Mouse (Mus musculus): ENCODE data around the gene Znrf1. TPM values are rescaled to one million over a fixed set of nuclear protein-coding genes. Genes with fewer than 3 reads are reported as not detected.

Znrf1 gene
- polyA plus RNA-seq, 1 experiment from 2014 or later, result 104 TPM

DNA sequence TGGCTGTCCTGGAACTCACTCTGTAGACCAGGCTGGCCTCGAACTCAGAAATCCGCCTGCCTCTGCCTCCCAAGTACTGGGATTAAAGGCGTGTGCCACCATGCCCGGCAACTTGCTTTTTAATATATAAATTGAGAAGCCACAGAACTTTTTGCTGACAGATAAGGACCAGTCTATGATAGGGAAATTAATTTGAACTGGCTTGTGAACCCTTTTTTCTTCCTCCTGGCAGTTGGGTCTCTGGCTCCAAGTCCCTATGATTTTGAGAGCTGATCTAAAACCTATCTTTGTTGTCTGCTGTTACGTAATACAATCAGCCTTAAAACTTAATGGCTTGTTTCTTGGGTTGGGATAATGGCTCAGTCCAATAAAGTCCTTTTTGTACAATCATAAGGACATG, 27.2 kb downstream of the Znrf1 start:
- WGBS, result 94% methylated on average over 5 of the region's 5 CpGs
- no peaks in the 10 kb centered on the region for H3K9me3 ChIP-seq (replicated peaks)
- H3K4me1 ChIP-seq, result peaks cover 28% of the 10 kb centered on the region

DNA sequence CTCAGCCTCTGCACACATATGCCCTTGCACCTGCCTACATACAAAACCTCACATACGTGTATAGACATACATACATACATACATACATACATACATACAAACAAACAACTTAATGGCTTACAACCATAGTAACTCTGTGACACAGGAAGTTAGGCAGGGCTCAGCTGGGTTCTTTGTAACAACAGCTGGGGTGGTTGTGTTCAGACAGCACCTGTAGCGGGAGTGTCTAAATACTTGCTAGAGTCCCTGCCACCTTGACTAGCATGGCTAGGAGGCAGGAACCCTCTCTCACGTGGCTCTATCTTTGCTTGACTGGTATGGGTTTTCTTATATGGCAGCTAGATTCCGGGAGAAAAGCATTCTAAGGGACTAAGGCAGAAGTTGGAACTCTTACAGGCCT, 27.8 kb downstream of the Znrf1 start:
- Histone ChIP-seq H3K27me3 (no peaks in the 10 kb centered on the region), H3K4me3 (no peak overlapping the region), H3K9ac (no peak overlapping the region), H3K4me2 (replicated peaks) (no peak overlapping the region), H3K36me3 (no peaks in the 10 kb centered on the region), H3K4me1 (peaks cover 34% of the 10 kb centered on the region), H3K9me3 (replicated peaks) (no peaks in the 10 kb centered on the region), H3K27ac (no peak overlapping the region)
- 93% methylated on average over 4 of the region's 4 CpGs for WGBS
- no peak for ATAC-seq (ENCODE audit: low FRiP score)

More for the DNA sequence above, 27.2 kb downstream of the Znrf1 start:
- Histone ChIP-seq H3K27me3 (no peaks in the 10 kb centered on the region), H3K9ac (no peak overlapping the region), H3K4me2 (replicated peaks) (no peak overlapping the region), H3K4me3 (no peak overlapping the region), H3K27ac (no peak overlapping the region), H3K36me3 (no peaks in the 10 kb centered on the region)
- no peak for ATAC-seq (ENCODE audit: low FRiP score)

DNA sequence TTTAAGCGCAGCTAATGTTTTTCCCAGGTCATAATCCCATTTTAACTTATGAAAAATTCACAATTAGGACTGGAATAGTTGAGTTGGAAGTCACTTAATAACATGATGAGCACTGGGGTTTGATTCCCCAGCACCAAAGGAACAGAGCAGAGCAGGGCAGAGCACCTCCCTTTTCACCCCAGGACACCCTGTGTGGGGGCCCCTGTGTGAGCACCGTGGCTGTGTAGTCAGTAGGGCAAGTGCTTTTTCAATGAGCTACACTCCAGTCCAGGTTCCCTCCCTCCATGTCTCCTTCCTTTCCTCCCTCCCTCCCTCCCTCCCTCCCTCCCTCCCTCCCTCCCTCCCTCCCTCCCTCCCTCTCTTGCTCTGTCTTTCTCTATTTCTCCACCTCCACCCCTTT, 28.2 kb downstream of the Znrf1 start:
- ATAC-seq (ENCODE audit: low FRiP score), result no peak
- peaks cover 34% of the 10 kb centered on the region for H3K4me1 ChIP-seq
- 89% methylated on average over 2 of the region's 2 CpGs for WGBS
- no peaks in the 10 kb centered on the region for H3K36me3 ChIP-seq
- H3K9me3 ChIP-seq (replicated peaks), result no peaks in the 10 kb centered on the region
- H3K4me3 ChIP-seq, result no peak overlapping the region
- no peaks in the 10 kb centered on the region for H3K27me3 ChIP-seq
- no peak overlapping the region for H3K27ac ChIP-seq
- H3K9ac ChIP-seq, result no peak overlapping the region
- no peak overlapping the region for H3K4me2 ChIP-seq (replicated peaks)

DNA sequence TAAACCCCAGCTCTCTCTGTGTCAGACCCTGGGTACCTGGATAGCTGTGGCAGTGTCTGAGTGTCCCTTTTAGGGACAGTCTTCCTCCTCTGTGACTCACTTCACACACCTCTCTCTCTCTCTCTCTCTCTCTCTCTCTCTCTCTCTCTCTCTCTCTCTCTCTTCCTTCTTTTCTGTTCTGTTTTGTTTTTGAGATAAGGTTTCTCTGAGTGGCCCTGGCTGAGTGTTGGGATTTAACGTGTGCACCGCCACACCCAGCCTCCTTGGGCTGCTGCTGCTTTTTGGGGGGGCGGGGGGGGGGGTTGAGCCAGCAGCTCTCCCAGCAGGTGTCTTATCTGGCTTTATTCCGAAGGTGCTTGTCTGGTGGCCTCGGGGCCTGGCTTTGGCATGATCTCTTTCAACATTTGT, 29.9 kb downstream of the Znrf1 start:
- Histone ChIP-seq H3K4me3 (no peak overlapping the region), H3K9ac (no peak overlapping the region), H3K4me1 (peaks cover 41% of the 10 kb centered on the region), H3K27me3 (no peaks in the 10 kb centered on the region), H3K4me2 (replicated peaks) (no peak overlapping the region), H3K27ac (no peak overlapping the region), H3K9me3 (replicated peaks) (no peaks in the 10 kb centered on the region), H3K36me3 (no peaks in the 10 kb centered on the region)
- ATAC-seq (ENCODE audit: low FRiP score), result no peak
- 45% methylated on average over 5 of the region's 5 CpGs for WGBS

DNA sequence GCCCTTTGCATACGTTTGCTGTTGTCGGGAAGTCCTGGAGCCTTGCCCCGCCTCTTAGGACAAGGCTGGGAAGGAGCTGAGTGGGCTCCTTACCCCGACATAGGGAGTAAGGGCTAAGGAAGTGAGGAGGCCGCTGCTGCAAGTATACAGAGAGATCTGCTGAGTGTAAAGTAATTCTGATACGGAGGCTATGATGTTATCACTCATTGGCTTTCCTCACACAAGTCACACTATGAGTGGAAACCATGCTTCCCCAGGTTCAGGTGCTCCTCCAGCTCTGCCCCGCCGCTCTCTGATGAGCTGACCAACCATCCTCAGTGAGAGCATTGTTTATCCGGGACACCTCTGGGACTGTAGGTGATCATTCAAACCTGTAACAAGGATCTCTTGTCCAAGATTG, 30.4 kb downstream of the Znrf1 start:
- no peaks in the 10 kb centered on the region for H3K36me3 ChIP-seq
- H3K9ac ChIP-seq, result no peak overlapping the region
- H3K9me3 ChIP-seq (replicated peaks), result no peaks in the 10 kb centered on the region
- 67% methylated on average over 9 of the region's 9 CpGs for WGBS
- no peak overlapping the region for H3K4me3 ChIP-seq
- ATAC-seq (ENCODE audit: low FRiP score), result no peak
- H3K27ac ChIP-seq, result no peak overlapping the region
- no peaks in the 10 kb centered on the region for H3K27me3 ChIP-seq
- peaks cover 41% of the 10 kb centered on the region for H3K4me1 ChIP-seq
- H3K4me2 ChIP-seq (replicated peaks), result no peak overlapping the region

DNA sequence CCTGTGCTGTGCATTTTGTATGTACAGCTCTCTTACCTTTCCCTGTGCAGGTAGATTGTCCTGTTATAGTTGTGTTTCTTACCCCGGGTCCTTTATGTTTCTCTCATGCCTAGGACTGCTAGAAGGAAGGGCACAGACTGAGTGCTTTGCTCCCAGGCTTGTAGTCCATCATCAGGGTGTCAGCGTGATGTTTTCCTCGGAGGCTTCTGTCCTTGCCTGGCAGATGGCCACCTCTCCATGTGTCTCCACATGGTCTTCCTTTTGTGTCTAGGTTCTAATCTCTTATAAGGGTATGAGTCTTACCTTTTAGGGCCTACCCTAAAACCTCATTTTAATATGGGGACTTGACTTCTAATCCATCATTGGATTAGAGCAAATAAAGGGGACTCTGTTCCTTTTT, 31.7 kb downstream of the Znrf1 start:
- H3K27ac ChIP-seq, result 0 out of 2 replicates have a peak overlapping the region, but pooled peaks have one; percentile 25
- peaks cover 51% of the 10 kb centered on the region for H3K4me1 ChIP-seq

GRCm38 (mm10) chr8:111568029-111568428, 32.1 kb downstream of the Znrf1 start:
- no peak for ATAC-seq (ENCODE audit: low FRiP score)
- H3K27ac ChIP-seq, result 0 out of 2 replicates have a peak overlapping the region, but pooled peaks have one; percentile 25
- H3K36me3 ChIP-seq, result no peaks in the 10 kb centered on the region
- no peaks in the 10 kb centered on the region for H3K9me3 ChIP-seq (replicated peaks)
- no peak overlapping the region for H3K4me3 ChIP-seq
- no peak overlapping the region for H3K4me2 ChIP-seq (replicated peaks)
- H3K9ac ChIP-seq, result no peak overlapping the region
- H3K4me1 ChIP-seq, result peaks cover 56% of the 10 kb centered on the region
- H3K27me3 ChIP-seq, result no peaks in the 10 kb centered on the region
- 49% methylated on average over 3 of the region's 3 CpGs for WGBS

More for the DNA sequence above, 31.7 kb downstream of the Znrf1 start:
- Histone ChIP-seq H3K4me3 (no peak overlapping the region), H3K4me2 (replicated peaks) (no peak overlapping the region), H3K36me3 (no peaks in the 10 kb centered on the region), H3K27me3 (no peaks in the 10 kb centered on the region), H3K9ac (no peak overlapping the region), H3K9me3 (replicated peaks) (no peaks in the 10 kb centered on the region)
- WGBS, result 48% methylated on average over 3 of the region's 3 CpGs
- ATAC-seq (ENCODE audit: low FRiP score), result no peak

DNA sequence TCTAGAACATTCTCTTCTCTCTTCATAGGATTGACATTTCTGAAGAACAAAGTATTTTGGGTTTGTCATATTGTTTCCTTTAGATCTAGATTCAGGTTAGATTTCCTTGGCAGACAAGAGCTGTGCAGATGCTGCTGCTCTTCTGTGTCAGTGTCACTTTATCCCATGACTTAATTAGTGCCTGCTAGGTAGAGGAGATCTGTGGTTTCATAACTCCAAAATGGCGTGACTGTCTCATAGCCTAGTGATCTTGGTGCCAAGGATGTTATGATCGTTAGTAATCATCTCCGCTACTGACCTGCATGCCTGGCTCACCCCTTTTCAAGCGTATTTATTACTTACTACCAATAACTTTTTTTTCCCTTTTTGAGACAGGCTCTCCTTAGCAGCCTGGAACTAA, 34.0 kb downstream of the Znrf1 start:
- Histone ChIP-seq H3K4me3 (no peak overlapping the region), H3K27me3 (no peaks in the 10 kb centered on the region), H3K4me2 (replicated peaks) (no peak overlapping the region), H3K9ac (no peak overlapping the region), H3K36me3 (no peaks in the 10 kb centered on the region), H3K27ac (no peak overlapping the region), H3K4me1 (peaks cover 61% of the 10 kb centered on the region), H3K9me3 (replicated peaks) (no peaks in the 10 kb centered on the region)
- ATAC-seq (ENCODE audit: low FRiP score), result no peak
- 79% methylated on average over 4 of the region's 4 CpGs for WGBS

DNA sequence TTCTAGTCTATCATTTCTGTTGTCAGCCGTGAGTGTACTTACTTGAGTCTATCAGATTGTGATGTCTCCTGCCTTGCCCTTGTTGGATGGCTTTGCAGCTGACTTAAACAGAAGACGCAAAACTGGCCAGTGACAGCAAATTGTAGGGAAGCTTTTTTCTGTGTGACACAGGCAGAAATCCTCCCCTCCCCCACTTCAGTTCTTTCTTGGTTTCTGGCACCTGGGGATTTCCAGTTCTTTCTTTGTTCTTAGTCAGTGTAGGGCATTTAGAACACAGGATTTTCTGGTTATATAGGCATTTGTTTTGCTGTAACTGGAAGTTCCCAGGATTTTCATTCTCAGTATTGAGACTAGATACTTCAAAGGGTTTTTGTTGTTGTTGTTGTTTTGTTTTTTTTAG, 34.5 kb downstream of the Znrf1 start:
- WGBS, result 73% methylated on average over 2 of the region's 2 CpGs
- H3K9me3 ChIP-seq (replicated peaks), result no peaks in the 10 kb centered on the region
- peaks cover 60% of the 10 kb centered on the region for H3K4me1 ChIP-seq
- H3K4me3 ChIP-seq, result no peak overlapping the region
- H3K27ac ChIP-seq, result no peak overlapping the region
- no peaks in the 10 kb centered on the region for H3K27me3 ChIP-seq
- H3K36me3 ChIP-seq, result no peaks in the 10 kb centered on the region
- H3K9ac ChIP-seq, result no peak overlapping the region
- no peak for ATAC-seq (ENCODE audit: low FRiP score)
- no peak overlapping the region for H3K4me2 ChIP-seq (replicated peaks)

DNA sequence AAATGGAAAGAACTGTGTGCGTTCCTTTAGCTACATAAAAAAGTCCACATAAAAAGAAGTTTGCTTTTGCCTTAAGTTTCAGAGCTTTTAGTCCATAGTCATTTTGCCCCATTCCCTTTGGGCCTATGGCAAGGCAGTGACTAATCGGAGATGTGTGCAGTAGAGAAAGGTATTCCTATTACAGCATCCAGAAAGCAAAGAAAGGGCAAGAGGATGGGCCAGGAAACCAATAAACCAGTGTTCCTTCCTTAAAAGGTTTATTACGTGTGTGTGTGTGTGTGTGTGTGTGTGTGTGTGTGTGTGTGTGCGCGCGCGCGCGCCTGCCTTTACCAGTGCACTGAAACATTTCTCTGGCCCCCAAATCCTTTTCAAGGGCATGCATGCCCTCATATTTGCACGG, 35.8 kb downstream of the Znrf1 start:
- 88% methylated on average over 10 of the region's 10 CpGs for WGBS
- no peaks in the 10 kb centered on the region for H3K36me3 ChIP-seq
- H3K4me2 ChIP-seq (replicated peaks), result no peak overlapping the region
- H3K27me3 ChIP-seq, result no peaks in the 10 kb centered on the region
- no peak for ATAC-seq (ENCODE audit: low FRiP score)
- no peaks in the 10 kb centered on the region for H3K9me3 ChIP-seq (replicated peaks)
- H3K9ac ChIP-seq, result no peak overlapping the region
- H3K4me1 ChIP-seq, result peaks cover 48% of the 10 kb centered on the region
- H3K4me3 ChIP-seq, result no peak overlapping the region
- no peak overlapping the region for H3K27ac ChIP-seq

DNA sequence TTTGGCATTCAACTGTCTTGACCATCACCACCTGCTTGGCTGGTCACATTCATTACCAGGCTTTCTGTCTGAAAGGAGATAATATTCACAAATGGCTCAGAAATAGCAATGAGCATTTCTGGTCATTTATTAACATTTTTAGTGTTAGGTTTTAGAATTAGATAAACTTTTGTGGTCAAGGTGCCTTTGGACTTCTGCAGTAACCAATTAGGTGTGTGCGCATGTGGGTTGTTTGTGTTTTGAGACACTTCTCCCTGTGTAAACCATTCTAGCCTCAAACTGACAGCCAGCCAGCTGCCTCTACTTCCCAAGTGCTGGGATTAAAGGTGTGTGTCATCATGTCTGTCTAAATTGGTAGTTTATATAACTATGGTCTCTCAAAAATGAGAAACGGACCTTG, 36.5 kb downstream of the Znrf1 start:
- H3K4me3 ChIP-seq, result no peak overlapping the region
- H3K27me3 ChIP-seq, result no peaks in the 10 kb centered on the region
- no peaks in the 10 kb centered on the region for H3K36me3 ChIP-seq
- 84% methylated on average over 2 of the region's 2 CpGs for WGBS
- no peaks in the 10 kb centered on the region for H3K9me3 ChIP-seq (replicated peaks)
- H3K9ac ChIP-seq, result no peak overlapping the region
- H3K4me1 ChIP-seq, result peaks cover 45% of the 10 kb centered on the region
- no peak overlapping the region for H3K27ac ChIP-seq
- H3K4me2 ChIP-seq (replicated peaks), result no peak overlapping the region
- no peak for ATAC-seq (ENCODE audit: low FRiP score)

GRCm38 (mm10) chr8:111573583-111573982, 37.7 kb downstream of the Znrf1 start:
- H3K4me3 ChIP-seq, result no peak overlapping the region
- WGBS, result 27% methylated on average over 8 of the region's 8 CpGs
- peak overlapping the region; percentile 27; the same call in 1 of the 2 replicates for H3K4me2 ChIP-seq (replicated peaks)
- H3K36me3 ChIP-seq, result no peaks in the 10 kb centered on the region
- no peaks in the 10 kb centered on the region for H3K27me3 ChIP-seq
- H3K9ac ChIP-seq, result no peak overlapping the region
- peak; percentile 66 for ATAC-seq (ENCODE audit: low FRiP score)
- peak overlapping the region; percentile 67; the same call in 1 of the 2 replicates for H3K27ac ChIP-seq
- H3K9me3 ChIP-seq (replicated peaks), result no peaks in the 10 kb centered on the region
- H3K4me1 ChIP-seq, result peaks cover 34% of the 10 kb centered on the region

GRCm38 (mm10) chr8:111574016-111574415, 38.1 kb downstream of the Znrf1 start:
- H3K4me1 ChIP-seq, result peaks cover 35% of the 10 kb centered on the region

More at GRCm38 (mm10) chr8:111574016-111574415, 38.1 kb downstream of the Znrf1 start:
- Histone ChIP-seq H3K9me3 (replicated peaks) (no peaks in the 10 kb centered on the region), H3K9ac (no peak overlapping the region), H3K4me2 (replicated peaks) (no peak overlapping the region), H3K4me3 (no peak overlapping the region), H3K27ac (no peak overlapping the region), H3K27me3 (no peaks in the 10 kb centered on the region), H3K36me3 (no peaks in the 10 kb centered on the region)
- no peak for ATAC-seq (ENCODE audit: low FRiP score)
- 74% methylated on average over 2 of the region's 2 CpGs for WGBS
